Mouse (Mus musculus): Measurements from ENCODE around the gene Taf1c.

DNA sequence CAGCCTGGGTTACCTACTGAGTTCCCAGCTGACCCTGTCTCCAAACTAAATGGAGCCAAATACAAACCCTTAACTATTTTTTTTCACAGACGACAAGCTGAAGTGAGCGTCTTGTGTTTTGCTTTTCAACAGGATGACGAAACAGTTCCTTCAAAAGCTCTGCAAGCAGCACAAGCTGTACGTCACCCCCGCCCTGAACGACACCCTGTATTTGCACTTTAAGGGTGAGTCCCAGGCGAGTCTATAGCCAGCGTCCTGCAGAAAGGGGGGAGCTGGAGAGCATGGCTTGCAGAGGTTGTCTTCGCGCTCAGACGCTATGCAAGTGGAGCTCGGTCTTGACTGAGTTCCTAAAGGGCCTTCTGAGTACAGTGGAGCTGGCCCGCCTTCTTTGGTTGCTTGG lies 25.9 kb downstream of the Taf1c start:
- TF ChIP-seq CTCF (IDR thresholded peaks at IDR 0.05; ENCODE audit: low read depth): no peak
- no peak for TF ChIP-seq EP300 (IDR thresholded peaks at IDR 0.05; ENCODE audit: low read depth)

All from liver, postnatal 0 days (tissue).